In the genomic region with DNA sequence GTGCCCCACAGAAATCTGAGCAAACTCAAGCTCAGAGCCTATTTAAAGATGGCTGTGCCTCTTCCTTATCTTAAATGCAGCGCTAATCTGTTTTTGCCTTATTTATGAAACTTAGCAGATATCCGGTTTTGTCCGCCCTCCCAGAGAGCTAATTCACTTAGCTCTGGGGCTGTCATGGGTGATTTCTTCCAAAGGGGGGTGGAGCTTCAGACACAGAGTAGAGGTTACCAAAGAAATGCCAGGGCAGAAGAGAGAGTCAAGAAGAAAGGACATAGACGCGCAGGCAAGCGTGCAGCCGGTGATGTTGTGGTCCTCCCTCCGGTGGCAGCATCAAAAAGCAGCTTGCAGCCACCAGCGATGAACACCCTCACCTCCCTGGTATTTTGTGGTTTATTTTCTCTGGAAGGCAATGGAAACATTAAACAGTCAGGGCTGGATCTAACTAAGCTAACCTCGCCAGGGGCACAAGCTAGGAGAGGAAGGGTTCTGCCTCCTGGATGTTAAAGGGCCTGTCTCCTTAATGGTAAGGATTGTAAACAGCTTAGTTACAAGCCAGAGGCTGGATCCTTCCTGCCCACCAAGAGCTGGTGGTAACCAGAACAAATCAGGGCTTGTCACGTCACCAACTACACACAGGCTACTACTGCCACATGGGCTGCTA, we compare ENCODE assay signal across 18 mouse cellular contexts.
DNase-seq lines count a peak whose midpoint lies in the region; ATAC-seq and TF ChIP-seq lines count a peak whose summit lies in the region.
"Had no signal": no experiment of that assay in that cellular context is flagged by ENCODE, and none has a peak within 500 bp of the region (broad histone marks: within the 10 kb centered on the region; RNA-seq: fewer than 3 reads in every experiment).

No protein-coding gene starts in this region.

- peak; percentile 44 for DNase-seq in Patski (ENCODE audit: low read depth, low spot score)
- DNase-seq in kidney, adult 11 months, result peak; percentile 36
- DNase-seq in kidney, postnatal 25 days, result peak; percentile 36 to 60
- no peak for DNase-seq in thymus, postnatal 4 days
- no peak for DNase-seq in testis, postnatal 14 days (ENCODE audit: low spot score)
- no peak for DNase-seq in left cerebral cortex, adult 8-10 months (ENCODE audit: low spot score in 2 of 2)
- DNase-seq: cerebellum, adult 18-20 months; embryo, embryonic 11 days; gastrocnemius, postnatal 25 days; right cerebral cortex, adult 18-20 months had no signal

- POLR2A ChIA-PET in Patski (lab: Charles Lee), result no interaction called here

- ATAC-seq in hindbrain, embryonic 12.5 days (ENCODE audit: low FRiP score), result no peak
- ATAC-seq in hindbrain, embryonic 16.5 days, result no peak
- peak; percentile 91 for ATAC-seq in Patski
- ATAC-seq: activated CD4-positive, CD25-positive, alpha-beta regulatory T cell, adult 4 months; forebrain, embryonic 14.5 days; intestine, embryonic 16.5 days had no signal

- 77% methylated on average over 11 of the region's 11 CpGs for WGBS in hindbrain, embryonic 12.5 days
- WGBS in hindbrain, embryonic 16.5 days, result 80% methylated on average over 11 of the region's 11 CpGs

- no peaks in the 10 kb centered on the region for H3K27me3 ChIP-seq in hindbrain, embryonic 12.5 days
- H3K27me3 ChIP-seq in hindbrain, embryonic 16.5 days (replicated peaks; ENCODE audit: control insufficient read depth, insufficient read depth, low read length), result no peaks in the 10 kb centered on the region
- H3K27me3 ChIP-seq in Patski, result no peaks in the 10 kb centered on the region
- H3K27me3 ChIP-seq: lung, embryonic 15.5 days; neural tube, embryonic 12.5 days had no signal

- H3K9me3 ChIP-seq in hindbrain, embryonic 12.5 days (replicated peaks), result 0 out of 2 replicates have a peak, but pooled peaks cover 8% of the 10 kb centered on the region
- H3K9me3 ChIP-seq in hindbrain, embryonic 16.5 days (ENCODE audit: control insufficient read depth, low read length), result no peaks in the 10 kb centered on the region
- H3K9me3 ChIP-seq: lung, embryonic 15.5 days; neural tube, embryonic 12.5 days had no signal

- no peak overlapping the region for H3K4me3 ChIP-seq in hindbrain, embryonic 12.5 days
- no peak overlapping the region for H3K4me3 ChIP-seq in hindbrain, embryonic 16.5 days (ENCODE audit: low read length)
- H3K4me3 ChIP-seq: lung, embryonic 15.5 days; neural tube, embryonic 12.5 days had no signal

- TF ChIP-seq CTCF in Patski (IDR thresholded peaks at IDR 0.05), result no peak

- peaks cover 2% of the 10 kb centered on the region; the same call in 1 of the 2 replicates for H3K4me1 ChIP-seq in hindbrain, embryonic 12.5 days
- no peaks in the 10 kb centered on the region; the same call in 1 of the 2 replicates for H3K4me1 ChIP-seq in hindbrain, embryonic 16.5 days (ENCODE audit: control insufficient read depth, insufficient read depth, low read depth, low read length)
- H3K4me1 ChIP-seq: neural tube, embryonic 12.5 days had no signal

- no peak overlapping the region for H3K9ac ChIP-seq in hindbrain, embryonic 12.5 days
- H3K9ac ChIP-seq in hindbrain, embryonic 16.5 days (ENCODE audit: low read depth, low read length), result no peak overlapping the region
- H3K9ac ChIP-seq: lung, embryonic 15.5 days; neural tube, embryonic 12.5 days had no signal

- no peak overlapping the region for H3K4me2 ChIP-seq in hindbrain, embryonic 12.5 days (replicated peaks)
- H3K4me2 ChIP-seq in hindbrain, embryonic 16.5 days (ENCODE audit: low read length), result no peak overlapping the region
- H3K4me2 ChIP-seq: lung, embryonic 15.5 days; midbrain, embryonic 11.5 days; neural tube, embryonic 12.5 days had no signal

- no peaks in the 10 kb centered on the region for H3K36me3 ChIP-seq in hindbrain, embryonic 12.5 days
- H3K36me3 ChIP-seq in hindbrain, embryonic 16.5 days (ENCODE audit: control insufficient read depth, insufficient read depth, low read length), result no peaks in the 10 kb centered on the region
- H3K36me3 ChIP-seq: lung, embryonic 15.5 days; neural tube, embryonic 12.5 days had no signal

- in situ Hi-C loops in Patski (cut with MboI; ENCODE audit: low pct_unique_long_range_greater_than_20kb), result no loop called here

- CTCF ChIA-PET in Patski (lab: Charles Lee), result interaction anchor here (0.9 to 1.3 kb wide), 3 partner anchors 11 to 81 kb away, joined by 3 to 4 read pairs (median 4); no protein-coding TSS in a partner anchor

- peak overlapping the region; percentile 23; the same call in 1 of the 2 replicates for H3K27ac ChIP-seq in hindbrain, embryonic 12.5 days
- no peak overlapping the region for H3K27ac ChIP-seq in hindbrain, embryonic 16.5 days (ENCODE audit: low read depth, low read length)
- H3K27ac ChIP-seq: lung, embryonic 15.5 days; neural tube, embryonic 12.5 days had no signal

Comparison
In these comparisons a context has a peak if more than half of its experiments do, and no peak if none do; other contexts are left out.
1. DNase-seq: peak in Patski (single experiment), kidney, adult 11 months (single experiment) and kidney, postnatal 25 days (2 of 2); none in thymus, postnatal 4 days (single experiment), testis, postnatal 14 days (single experiment) and left cerebral cortex, adult 8-10 months (0 of 2).